In the genomic region with DNA sequence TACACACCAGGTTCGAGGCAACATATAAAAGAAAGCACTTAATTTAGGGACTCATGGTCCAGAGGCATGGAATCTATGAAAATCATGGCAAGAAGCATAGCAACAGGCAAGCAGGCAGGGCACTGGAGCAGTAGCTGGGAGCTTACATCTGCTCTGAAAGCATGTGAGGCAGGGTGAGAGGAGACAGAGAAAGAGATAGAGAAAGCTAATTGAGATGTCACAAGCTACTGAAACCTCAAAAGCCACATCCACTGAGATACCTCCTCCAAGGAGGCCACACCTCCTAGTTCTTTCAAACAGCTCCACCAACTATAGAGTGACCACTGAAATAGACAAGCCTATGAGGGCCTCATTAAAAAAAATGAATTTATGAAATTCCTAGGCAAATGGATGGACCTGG, we compare ENCODE assay signal across 30 mouse cellular contexts. TPM values are rescaled to one million over a fixed set of nuclear protein-coding genes. Genes with fewer than 3 reads are reported as not detected.
DNase-seq lines count a peak whose midpoint lies in the region; ATAC-seq lines count a peak whose summit lies in the region.
"Had no signal": no experiment of that assay in that cellular context is flagged by ENCODE, and none has a peak within 500 bp of the region (broad histone marks: within the 10 kb centered on the region; RNA-seq: fewer than 3 reads in every experiment).

No protein-coding gene starts in this region.

- no peak overlapping the region for H3K9ac ChIP-seq in forebrain, embryonic 12.5 days
- H3K9ac ChIP-seq: forebrain, postnatal 0 days; heart, embryonic 15.5 days; hindbrain, embryonic 14.5 days; intestine, embryonic 15.5 days; limb, embryonic 12.5 days; liver, postnatal 0 days had no signal

- WGBS in forebrain, embryonic 12.5 days: 85% methylated on average over 1 of the region's 1 CpGs

- no peak overlapping the region for H3K4me3 ChIP-seq in forebrain, embryonic 12.5 days (replicated peaks)
- H3K4me3 ChIP-seq: heart, embryonic 15.5 days; intestine, embryonic 15.5 days; limb, embryonic 12.5 days; megakaryocyte, embryonic 14.5 days had no signal

- no peak overlapping the region for H3K4me2 ChIP-seq in forebrain, embryonic 12.5 days
- H3K4me2 ChIP-seq: heart, embryonic 15.5 days; hindbrain, embryonic 14.5 days; intestine, embryonic 15.5 days; limb, embryonic 12.5 days; liver, embryonic 11.5 days had no signal

- DNase-seq in 416B (ENCODE audit: low read depth): peak; percentile 79
- DNase-seq in lung, postnatal 25 days (ENCODE audit: low spot score): no peak
- no peak for DNase-seq in urinary bladder, adult 18-20 months (ENCODE audit: low spot score in 2 of 2)
- DNase-seq in embryo, embryonic 11 days: no peak
- DNase-seq: adrenal gland, postnatal 10 days; B cell, adult 2 months; cerebellum, adult 18-20 months; cerebellum, postnatal 25 days; forebrain, postnatal 0 days; gastrocnemius, postnatal 25 days; heart, postnatal 4 days; kidney, adult 9 months; kidney, postnatal 14 days; layer of hippocampus, postnatal 36 days; liver, postnatal 0 days; midbrain, embryonic 14.5 days; spleen, adult 18-20 months; thymus, adult 2 months had no signal

- H3K9me3 ChIP-seq in forebrain, embryonic 12.5 days: no peaks in the 10 kb centered on the region
- H3K9me3 ChIP-seq: heart, embryonic 15.5 days; intestine, embryonic 15.5 days; limb, embryonic 12.5 days; megakaryocyte, embryonic 14.5 days had no signal

- H3K27ac ChIP-seq in forebrain, embryonic 12.5 days: no peak overlapping the region
- H3K27ac ChIP-seq: heart, embryonic 15.5 days; hindbrain, embryonic 14.5 days; intestine, embryonic 15.5 days; limb, embryonic 12.5 days; stomach, postnatal 0 days had no signal

- peak; percentile 80 for ATAC-seq in CD4-positive, CD25-positive, alpha-beta regulatory T cell, adult 4 months
- ATAC-seq in common myeloid progenitor, adult 5-6 weeks (replicated peaks; ENCODE audit: low read depth, poor library complexity, severe bottlenecking): peak; percentile 79
- ATAC-seq in megakaryocyte-erythroid progenitor cell, adult 5-6 weeks (replicated peaks; ENCODE audit: low FRiP score, low TSS enrichment, poor library complexity, severe bottlenecking): peak; percentile 56
- ATAC-seq in forebrain, embryonic 12.5 days (ENCODE audit: low FRiP score): no peak
- ATAC-seq: forebrain, postnatal 0 days; intestine, embryonic 15.5 days; liver, postnatal 0 days; lung, postnatal 0 days had no signal

- no peaks in the 10 kb centered on the region for H3K36me3 ChIP-seq in forebrain, embryonic 12.5 days (replicated peaks)
- H3K36me3 ChIP-seq: heart, embryonic 15.5 days; intestine, embryonic 15.5 days; limb, embryonic 12.5 days had no signal

- no peaks in the 10 kb centered on the region for H3K27me3 ChIP-seq in forebrain, embryonic 12.5 days
- H3K27me3 ChIP-seq: heart, embryonic 15.5 days; intestine, embryonic 15.5 days; limb, embryonic 12.5 days; megakaryocyte, embryonic 14.5 days had no signal

- H3K4me1 ChIP-seq in forebrain, embryonic 12.5 days: peaks cover 5% of the 10 kb centered on the region; the same call in 1 of the 2 replicates
- H3K4me1 ChIP-seq: intestine, embryonic 15.5 days; limb, embryonic 12.5 days had no signal

RNA-seq across cellular contexts. Expression of a gene that starts 45.6 kb away (rescaled TPM):
- 100 to 1,000 TPM; 195 to 238 TPM for polyA plus RNA-seq in CD4-positive, CD25-positive, alpha-beta regulatory T cell, adult 4 months (2017; shearing (Covaris generic))
- total RNA-seq in common myeloid progenitor, adult 5-6 weeks (2017): 3.5 and 8.3 TPM in 2 replicates
- total RNA-seq in megakaryocyte-erythroid progenitor cell, adult 5-6 weeks (2014; fragmentation: Nextera tagmentation): 9.0 and 13.1 TPM in 2 replicates
- 6.4 and 7.1 TPM in 2 replicates for total RNA-seq in megakaryocyte-erythroid progenitor cell, adult 5-6 weeks (2017)
- 31.1 and 31.9 TPM in 2 replicates for polyA plus RNA-seq in forebrain, embryonic 12.5 days (2016; fragmentation: Nextera tagmentation; extraction: Ambion mirVana)
